Mouse (Mus musculus): ENCODE results near the gene Klf11. TPM values are rescaled to one million over a fixed set of nuclear protein-coding genes. Genes with fewer than 3 reads are reported as not detected.
A peak's percentile ranks its signal among the peaks of the same experiment; 100 is the strongest.

Gene Klf11
- polyA plus RNA-seq, 1 experiment from 2014 or later = 12.3 TPM

GRCm38 (mm10) chr12:24709409-24709808 lies 58.3 kb downstream of the Klf11 start:
- H3K9ac ChIP-seq = peak overlapping the region; percentile 84
- H3K27me3 ChIP-seq (ENCODE audit: insufficient read depth, low read length) = no peaks in the 10 kb centered on the region
- WGBS = 7% methylated on average over 6 of the region's 6 CpGs
- H3K27ac ChIP-seq (ENCODE audit: low read depth) = peak overlapping the region; percentile 72; the same call in 1 of the 2 replicates
- peak overlapping the region; percentile 91 for H3K4me3 ChIP-seq (ENCODE audit: low read depth, low read length)
- no peaks in the 10 kb centered on the region for H3K4me1 ChIP-seq (ENCODE audit: insufficient read depth)
- peak; percentile 48 for DNase-seq
- peak overlapping the region; percentile 86 for H3K4me2 ChIP-seq
- no peaks in the 10 kb centered on the region for H3K9me3 ChIP-seq (ENCODE audit: low read depth, low read length)
- TF ChIP-seq CTCF (IDR thresholded peaks at IDR 0.05; ENCODE audit: low read depth) = no peak
- no peak for ATAC-seq (ENCODE audit: insufficient read depth)
- H3K36me3 ChIP-seq (ENCODE audit: insufficient read depth) = peaks cover 48% of the 10 kb centered on the region

- H3K4me2 ChIP-seq = peak overlapping the region; percentile 86
- ATAC-seq (ENCODE audit: insufficient read depth) = peak; percentile 16; the same call in 1 of the 2 replicates
- peak; percentile 74 for TF ChIP-seq CTCF (IDR thresholded peaks at IDR 0.05; ENCODE audit: low read depth)
- peak overlapping the region; percentile 72; the same call in 1 of the 2 replicates for H3K27ac ChIP-seq (ENCODE audit: low read depth)
- DNase-seq = peak; percentile 98
- no peaks in the 10 kb centered on the region for H3K9me3 ChIP-seq (ENCODE audit: low read depth, low read length)
- H3K36me3 ChIP-seq (ENCODE audit: insufficient read depth) = peaks cover 53% of the 10 kb centered on the region
- no peaks in the 10 kb centered on the region for H3K4me1 ChIP-seq (ENCODE audit: insufficient read depth)
- 30% methylated on average over 5 of the region's 5 CpGs for WGBS
- peak overlapping the region; percentile 84 for H3K9ac ChIP-seq
- H3K4me3 ChIP-seq (ENCODE audit: low read depth, low read length) = peak overlapping the region; percentile 91
- no peaks in the 10 kb centered on the region for H3K27me3 ChIP-seq (ENCODE audit: insufficient read depth, low read length)
Measured at GRCm38 (mm10) chr12:24709831-24710508, 58.9 kb downstream of the Klf11 start.

- ATAC-seq (ENCODE audit: insufficient read depth) (no peak), DNase-seq (peak; percentile 65)
- Histone ChIP-seq H3K27me3 (ENCODE audit: insufficient read depth, low read length) (no peaks in the 10 kb centered on the region), H3K36me3 (ENCODE audit: insufficient read depth) (peaks cover 54% of the 10 kb centered on the region), H3K9me3 (ENCODE audit: low read depth, low read length) (no peaks in the 10 kb centered on the region), H3K4me1 (ENCODE audit: insufficient read depth) (no peaks in the 10 kb centered on the region), H3K4me3 (ENCODE audit: low read depth, low read length) (peak overlapping the region; percentile 91), H3K9ac (no peak overlapping the region), H3K4me2 (peak overlapping the region; percentile 86), H3K27ac (ENCODE audit: low read depth) (no peak overlapping the region; the same call in 1 of the 2 replicates)
- whole genome bisulfite sequencing = 59% methylated on average over 5 of the region's 5 CpGs
- TF ChIP-seq CTCF (IDR thresholded peaks at IDR 0.05; ENCODE audit: low read depth) = peak; percentile 59
Measured at GRCm38 (mm10) chr12:24710672-24711071, 59.6 kb downstream of the Klf11 start.

Other genes starting within 250 kb of the Klf11 start
- 31.5 and 32.2 TPM in 2 replicates for gene Taf1b, start 152.9 kb upstream of the Klf11 start, polyA plus RNA-seq (2014; fragmentation: Nextera tagmentation; extraction: Ambion mirVana)
- gene Grhl1, start 79.0 kb upstream of the Klf11 start, polyA plus RNA-seq (2014; fragmentation: Nextera tagmentation; extraction: Ambion mirVana) = 2.1 and 2.5 TPM in 2 replicates
- 1.3 and 2.4 TPM in 2 replicates for gene Cys1, start 30.5 kb downstream of the Klf11 start, polyA plus RNA-seq (2014; fragmentation: Nextera tagmentation; extraction: Ambion mirVana)
- gene Rrm2, start 57.0 kb downstream of the Klf11 start, polyA plus RNA-seq (2014; fragmentation: Nextera tagmentation; extraction: Ambion mirVana) = 219 and 221 TPM in 2 replicates
- gene Mboat2, start 179.6 kb downstream of the Klf11 start, polyA plus RNA-seq (2014; fragmentation: Nextera tagmentation; extraction: Ambion mirVana) = 44.6 and 45.7 TPM in 2 replicates